Mouse (Mus musculus) heart, postnatal 10 days (tissue): ENCODE data around the gene Cipc. TPM values are rescaled to one million over a fixed set of nuclear protein-coding genes. Genes with fewer than 3 reads are reported as not detected.

Experiments used
- DNase-seq, 2 experiments: peaks; one replicate each; pipeline ENCODE4 v3.0.0; 2021
- intact Hi-C: fragments of 180-260 bp; cut with DNase I; formaldehyde crosslinking; loops from one replicate; pipeline ENCODE4 v1.15.1; 2025
- total RNA-seq, 2 experiments: library from RNA; stranded (reverse); gene quantifications; 2 replicates each; pipeline ENCODE4 v1.2.3; 2021

Cipc gene
- total RNA-seq, 2 experiments from 2014 or later = 36.5 to 45.1 TPM

- intact Hi-C loops = loop anchor here (5.0 kb wide), 1 partner anchor 69 kb away; no protein-coding TSS in a partner anchor
- DNase-seq = peak; percentile 79 to 85
Measured at GRCm38 (mm10) chr12:86983470-86984193, 36.8 kb downstream of the Cipc start.

- DNase-seq = peak; percentile 63 to 75
- intact Hi-C loops = loop anchor here (5.0 kb wide), 1 partner anchor 68 kb away; no protein-coding TSS in a partner anchor
Measured at GRCm38 (mm10) chr12:86984194-86984555, 37.3 kb downstream of the Cipc start.

- DNase-seq = no peak
- intact Hi-C loops = no loop called here
Measured at GRCm38 (mm10) chr12:86986562-86986961, 39.7 kb downstream of the Cipc start.

- intact Hi-C loops = no loop called here
- no peak for DNase-seq
Measured at GRCm38 (mm10) chr12:86988227-86988626, 41.4 kb downstream of the Cipc start.

- intact Hi-C loops = no loop called here
- no peak for DNase-seq
Measured at GRCm38 (mm10) chr12:86989378-86989777, 42.5 kb downstream of the Cipc start.

GRCm38 (mm10) chr12:86989890-86990754 is 43.3 kb downstream of the Cipc start, which contains the start of gene Zdhhc22:
Gene Zdhhc22 (minus strand): TSS chr12:86990430.
- DNase-seq = peak; percentile 50 to 56
- intact Hi-C loops = no loop called here

- no peak for DNase-seq
- intact Hi-C loops = no loop called here
Measured at GRCm38 (mm10) chr12:86990755-86991110, 43.9 kb downstream of the Cipc start.

GRCm38 (mm10) chr12:86994166-86994565 is 47.3 kb downstream of the Cipc start:
- DNase-seq = peak; percentile 41 to 58
- intact Hi-C loops = no loop called here

GRCm38 (mm10) chr12:86994776-86995175 is 47.9 kb downstream of the Cipc start:
- no peak for DNase-seq
- intact Hi-C loops = no loop called here

- DNase-seq = no peak
- intact Hi-C loops = no loop called here
Measured at GRCm38 (mm10) chr12:86995931-86996330, 49.1 kb downstream of the Cipc start.

- intact Hi-C loops = loop anchor here (2.0 kb wide), 1 partner anchor 24 kb away; no protein-coding TSS in a partner anchor
- no peak for DNase-seq
Measured at GRCm38 (mm10) chr12:86998699-86999098, 51.9 kb downstream of the Cipc start.

GRCm38 (mm10) chr12:86999283-86999820 is 52.5 kb downstream of the Cipc start:
- intact Hi-C loops = loop anchor here (2.0 kb wide), 1 partner anchor 25 kb away; no protein-coding TSS in a partner anchor
- peak; percentile 79 to 87 for DNase-seq

- intact Hi-C loops = loop anchor here (1.0 kb wide), 1 partner anchor 53 kb away; no protein-coding TSS in a partner anchor
- DNase-seq = peak; percentile 31 to 44
Measured at GRCm38 (mm10) chr12:87000151-87000839, 53.5 kb downstream of the Cipc start.

GRCm38 (mm10) chr12:87000840-87001176 is 54.0 kb downstream of the Cipc start:
- intact Hi-C loops = loop anchor here (1.0 kb wide), 1 partner anchor 52 kb away; no protein-coding TSS in a partner anchor
- DNase-seq = no peak

GRCm38 (mm10) chr12:87002209-87002608 is 55.4 kb downstream of the Cipc start:
- DNase-seq = no peak
- intact Hi-C loops = no loop called here

- no peak for DNase-seq
- intact Hi-C loops = no loop called here
Measured at GRCm38 (mm10) chr12:87002815-87003214, 56.0 kb downstream of the Cipc start.

GRCm38 (mm10) chr12:87003606-87004005 is 56.8 kb downstream of the Cipc start:
- DNase-seq = no peak
- intact Hi-C loops = no loop called here

GRCm38 (mm10) chr12:87004596-87004995 is 57.8 kb downstream of the Cipc start:
- intact Hi-C loops = no loop called here
- DNase-seq = no peak
